Comparison of ENCODE assay signal across 7 mouse cellular contexts in genomic region chr8:11259832-11260615, GRCm38 (mm10). TPM values are rescaled to one million over a fixed set of nuclear protein-coding genes. Genes with fewer than 3 reads are reported as not detected.
DNase-seq lines count a peak whose midpoint lies in the region; ATAC-seq and TF ChIP-seq lines count a peak whose summit lies in the region.

No protein-coding gene starts in this region.

- WGBS in liver, embryonic 15.5 days (ENCODE audit: insufficient replicate concordance) = 9% methylated on average over 10 of the region's 10 CpGs
- 54% methylated on average over 10 of the region's 10 CpGs for WGBS in hindbrain, embryonic 12.5 days

- H3K9ac ChIP-seq in liver, embryonic 15.5 days = no peak overlapping the region
- no peak overlapping the region for H3K9ac ChIP-seq in hindbrain, embryonic 12.5 days

- no peaks in the 10 kb centered on the region for H3K36me3 ChIP-seq in C2C12 (ENCODE audit: control insufficient read depth, insufficient read depth)
- no peaks in the 10 kb centered on the region for H3K36me3 ChIP-seq in liver, embryonic 15.5 days (replicated peaks)
- H3K36me3 ChIP-seq in hindbrain, embryonic 12.5 days = no peaks in the 10 kb centered on the region

- peak overlapping the region; percentile 61 for H3ac ChIP-seq in C2C12 (ENCODE audit: control insufficient read depth, insufficient read length, low read depth)

- H3K79me2 ChIP-seq in C2C12 (ENCODE audit: control insufficient read depth, insufficient read depth) = peaks cover 46% of the 10 kb centered on the region

- H3K4me3 ChIP-seq in C2C12 (ENCODE audit: insufficient read depth, poor library complexity, severe bottlenecking) = no peak overlapping the region
- H3K4me3 ChIP-seq in liver, embryonic 15.5 days (replicated peaks) = no peak overlapping the region
- no peak overlapping the region for H3K4me3 ChIP-seq in hindbrain, embryonic 12.5 days

- H3K27ac ChIP-seq in liver, embryonic 15.5 days (replicated peaks) = no peak overlapping the region; the same call in 1 of the 2 replicates
- no peak overlapping the region for H3K27ac ChIP-seq in hindbrain, embryonic 12.5 days

- ATAC-seq in hematopoietic stem cell, adult 5-6 weeks (replicated peaks in 1 of 2; ENCODE audit: insufficient read depth in 1 of 2, low FRiP score in 2 of 2, low TSS enrichment in 1 of 2, low read depth in 1 of 2, poor library complexity in 2 of 2, severe bottlenecking in 2 of 2) = peak; percentile 85 to 91
- peak; percentile 44 for ATAC-seq in liver, embryonic 15.5 days (ENCODE audit: insufficient read depth)
- no peak for ATAC-seq in hindbrain, embryonic 12.5 days (ENCODE audit: low FRiP score)

- H3K79me3 ChIP-seq in C2C12 (ENCODE audit: low read depth) = peaks cover 7% of the 10 kb centered on the region

- peak; percentile 64 for DNase-seq in 3134 (ENCODE audit: extremely low read depth, insufficient read length, low spot score)
- no peak for DNase-seq in cerebellum, postnatal 36 days
- DNase-seq in layer of hippocampus, postnatal 36 days = no peak

- no peaks in the 10 kb centered on the region for H3K9me3 ChIP-seq in liver, embryonic 15.5 days (replicated peaks)
- H3K9me3 ChIP-seq in hindbrain, embryonic 12.5 days (replicated peaks) = no peaks in the 10 kb centered on the region

- H3K4me2 ChIP-seq in liver, embryonic 15.5 days = no peak overlapping the region
- H3K4me2 ChIP-seq in hindbrain, embryonic 12.5 days (replicated peaks) = no peak overlapping the region

- TF ChIP-seq CTCF in C2C12 (IDR thresholded peaks at IDR 0.05; ENCODE audit: control insufficient read depth, insufficient read depth, insufficient read length) = no peak

- peaks cover 15% of the 10 kb centered on the region for H3K4me1 ChIP-seq in liver, embryonic 15.5 days (replicated peaks)
- H3K4me1 ChIP-seq in hindbrain, embryonic 12.5 days = peaks cover 4% of the 10 kb centered on the region

- no peaks in the 10 kb centered on the region for H3K27me3 ChIP-seq in C2C12 (ENCODE audit: control insufficient read depth, insufficient read depth, insufficient read length)
- H3K27me3 ChIP-seq in liver, embryonic 15.5 days = no peaks in the 10 kb centered on the region
- no peaks in the 10 kb centered on the region for H3K27me3 ChIP-seq in hindbrain, embryonic 12.5 days

TF ChIP-seq in C2C12, 6 proteins besides CTCF, POLR2A, EP300 and RAD21:
- TF ChIP-seq FOSL1 (IDR thresholded peaks at IDR 0.05; ENCODE audit: insufficient read depth, low read length, poor library complexity, severe bottlenecking) (peak; percentile 92), MYOD1 (IDR thresholded peaks at IDR 0.05; ENCODE audit: control insufficient read depth, insufficient read length, low read depth) (peak; percentile 62), MAX (IDR thresholded peaks at IDR 0.05) (peak; percentile 7), MYOG (IDR thresholded peaks at IDR 0.05; ENCODE audit: control insufficient read depth, extremely low read depth, insufficient read length) (no peak)

RNA-seq across cellular contexts. Expression of gene Col4a2, which starts 52.6 kb away (rescaled TPM):
- 68.8 TPM for polyA plus RNA-seq in C2C12 (2012; fragmentation: generic; extraction: Trizol)
- total RNA-seq in hematopoietic stem cell, adult 5-6 weeks (2017) = 16.1 and 16.9 TPM in 2 replicates
- 7.9 and 9.1 TPM in 2 replicates for polyA plus RNA-seq in liver, embryonic 15.5 days (2015; fragmentation: Nextera tagmentation; extraction: Ambion mirVana)
- polyA plus RNA-seq in hindbrain, embryonic 12.5 days (2016; fragmentation: Nextera tagmentation; extraction: Ambion mirVana) = 74.6 and 82.2 TPM in 2 replicates
- 10 to 100 TPM; 46.4 to 57.3 TPM for total RNA-seq in layer of hippocampus, postnatal 36 days (2021)

RNA-seq across cellular contexts. Expression of gene Col4a1, which starts 52.6 kb away (rescaled TPM):
- 74.7 TPM for polyA plus RNA-seq in C2C12 (2012; fragmentation: generic; extraction: Trizol)
- total RNA-seq in hematopoietic stem cell, adult 5-6 weeks (2017) = 17.3 and 30.0 TPM in 2 replicates
- 20.5 and 27.6 TPM in 2 replicates for polyA plus RNA-seq in liver, embryonic 15.5 days (2015; fragmentation: Nextera tagmentation; extraction: Ambion mirVana)
- 157 TPM in 2 replicates for polyA plus RNA-seq in hindbrain, embryonic 12.5 days (2016; fragmentation: Nextera tagmentation; extraction: Ambion mirVana)
- 10 to 100 TPM; 47.7 to 51.9 TPM for total RNA-seq in layer of hippocampus, postnatal 36 days (2021)
